Mouse (Mus musculus): Measurements from ENCODE around the gene Slamf1. TPM values are rescaled to one million over a fixed set of nuclear protein-coding genes. Genes with fewer than 3 reads are reported as not detected.
"Not testable (repeated sequence)": the region's sequence is repeated elsewhere in the genome, so short reads cannot be mapped to it uniquely, and the experiment has no call there.

The Slamf1 gene
- polyA plus RNA-seq, 1 experiment from 2014 or later = 0.28 TPM

GRCm38 (mm10) chr1:171788461-171789283 lies 21.7 kb downstream of the Slamf1 start:
- ATAC-seq (replicated peaks; ENCODE audit: insufficient number of reproducible peaks, low FRiP score, low TSS enrichment, low read depth) = no peak
- DNase-seq (ENCODE audit: low spot score) = no peak
- H3K27me3 ChIP-seq (ENCODE audit: control insufficient read depth, insufficient read depth, low read length) = no peaks in the 10 kb centered on the region
- no peaks in the 10 kb centered on the region for H3K36me3 ChIP-seq (replicated peaks; ENCODE audit: control insufficient read depth, insufficient read depth, low read depth, low read length)
- no peak overlapping the region for H3K4me2 ChIP-seq (ENCODE audit: low read depth, low read length)
- no peak overlapping the region for H3K4me3 ChIP-seq (ENCODE audit: low read depth, low read length)
- no peaks in the 10 kb centered on the region for H3K9me3 ChIP-seq (replicated peaks; ENCODE audit: control insufficient read depth, low read length)
- 86% methylated on average over 12 of the region's 12 CpGs for WGBS
- no peaks in the 10 kb centered on the region for H3K4me1 ChIP-seq (ENCODE audit: control insufficient read depth, insufficient read depth, low read length)
- no peak overlapping the region for H3K27ac ChIP-seq (replicated peaks; ENCODE audit: low read depth, low read length)
- no peak overlapping the region for H3K9ac ChIP-seq (replicated peaks; ENCODE audit: low read length)

- H3K9ac ChIP-seq (replicated peaks; ENCODE audit: low read length) = no peak overlapping the region
- WGBS = 73% methylated on average over 3 of the region's 3 CpGs
- no peak for DNase-seq (ENCODE audit: low spot score)
- no peak overlapping the region for H3K4me2 ChIP-seq (ENCODE audit: low read depth, low read length)
- H3K4me1 ChIP-seq (ENCODE audit: control insufficient read depth, insufficient read depth, low read length) = no peaks in the 10 kb centered on the region
- no peaks in the 10 kb centered on the region for H3K27me3 ChIP-seq (ENCODE audit: control insufficient read depth, insufficient read depth, low read length)
- H3K27ac ChIP-seq (replicated peaks; ENCODE audit: low read depth, low read length) = no peak overlapping the region
- H3K36me3 ChIP-seq (replicated peaks; ENCODE audit: control insufficient read depth, insufficient read depth, low read depth, low read length) = no peaks in the 10 kb centered on the region
- H3K4me3 ChIP-seq (ENCODE audit: low read depth, low read length) = no peak overlapping the region
- no peak for ATAC-seq (replicated peaks; ENCODE audit: insufficient number of reproducible peaks, low FRiP score, low TSS enrichment, low read depth)
- H3K9me3 ChIP-seq (replicated peaks; ENCODE audit: control insufficient read depth, low read length) = no peaks in the 10 kb centered on the region
Measured at GRCm38 (mm10) chr1:171789407-171789806, 22.5 kb downstream of the Slamf1 start.

GRCm38 (mm10) chr1:171791491-171791890 lies 24.6 kb downstream of the Slamf1 start:
- Histone ChIP-seq H3K27me3 (ENCODE audit: control insufficient read depth, insufficient read depth, low read length) (no peaks in the 10 kb centered on the region), H3K4me3 (ENCODE audit: low read depth, low read length) (no peak overlapping the region), H3K9ac (replicated peaks; ENCODE audit: low read length) (no peak overlapping the region), H3K36me3 (replicated peaks; ENCODE audit: control insufficient read depth, insufficient read depth, low read depth, low read length) (no peaks in the 10 kb centered on the region), H3K4me2 (ENCODE audit: low read depth, low read length) (no peak overlapping the region), H3K9me3 (replicated peaks; ENCODE audit: control insufficient read depth, low read length) (no peaks in the 10 kb centered on the region), H3K4me1 (ENCODE audit: control insufficient read depth, insufficient read depth, low read length) (no peaks in the 10 kb centered on the region), H3K27ac (replicated peaks; ENCODE audit: low read depth, low read length) (no peak overlapping the region)
- ATAC-seq (replicated peaks; ENCODE audit: insufficient number of reproducible peaks, low FRiP score, low TSS enrichment, low read depth) (no peak), DNase-seq (ENCODE audit: low spot score) (no peak)
- 94% methylated on average over 3 of the region's 3 CpGs for WGBS

GRCm38 (mm10) chr1:171796185-171796584 lies 29.3 kb downstream of the Slamf1 start:
- ATAC-seq (replicated peaks; ENCODE audit: insufficient number of reproducible peaks, low FRiP score, low TSS enrichment, low read depth) = no peak
- no peak overlapping the region for H3K4me3 ChIP-seq (ENCODE audit: low read depth, low read length)
- H3K9me3 ChIP-seq (replicated peaks; ENCODE audit: control insufficient read depth, low read length) = no peaks in the 10 kb centered on the region
- H3K27me3 ChIP-seq (ENCODE audit: control insufficient read depth, insufficient read depth, low read length) = no peaks in the 10 kb centered on the region
- H3K4me2 ChIP-seq (ENCODE audit: low read depth, low read length) = no peak overlapping the region
- 60% methylated on average over 2 of the region's 2 CpGs for WGBS
- H3K36me3 ChIP-seq (replicated peaks; ENCODE audit: control insufficient read depth, insufficient read depth, low read depth, low read length) = no peaks in the 10 kb centered on the region
- H3K27ac ChIP-seq (replicated peaks; ENCODE audit: low read depth, low read length) = no peak overlapping the region
- DNase-seq (ENCODE audit: low spot score) = no peak
- no peak overlapping the region for H3K9ac ChIP-seq (replicated peaks; ENCODE audit: low read length)
- no peaks in the 10 kb centered on the region for H3K4me1 ChIP-seq (ENCODE audit: control insufficient read depth, insufficient read depth, low read length)

- WGBS = 43% methylated on average over 1 of the region's 1 CpGs
- Histone ChIP-seq H3K9ac (replicated peaks; ENCODE audit: low read length) (no peak overlapping the region), H3K4me2 (ENCODE audit: low read depth, low read length) (no peak overlapping the region), H3K36me3 (replicated peaks; ENCODE audit: control insufficient read depth, insufficient read depth, low read depth, low read length) (no peaks in the 10 kb centered on the region), H3K9me3 (replicated peaks; ENCODE audit: control insufficient read depth, low read length) (no peaks in the 10 kb centered on the region), H3K27ac (replicated peaks; ENCODE audit: low read depth, low read length) (no peak overlapping the region), H3K4me3 (ENCODE audit: low read depth, low read length) (no peak overlapping the region), H3K27me3 (ENCODE audit: control insufficient read depth, insufficient read depth, low read length) (no peaks in the 10 kb centered on the region), H3K4me1 (ENCODE audit: control insufficient read depth, insufficient read depth, low read length) (no peaks in the 10 kb centered on the region)
- ATAC-seq (replicated peaks; ENCODE audit: insufficient number of reproducible peaks, low FRiP score, low TSS enrichment, low read depth) = no peak
- no peak for DNase-seq (ENCODE audit: low spot score)
Measured at GRCm38 (mm10) chr1:171797840-171798239, 30.9 kb downstream of the Slamf1 start.

GRCm38 (mm10) chr1:171799648-171800047 lies 32.7 kb downstream of the Slamf1 start:
- H3K27ac ChIP-seq (replicated peaks; ENCODE audit: low read depth, low read length) = no peak overlapping the region
- H3K9me3 ChIP-seq (replicated peaks; ENCODE audit: control insufficient read depth, low read length) = no peaks in the 10 kb centered on the region
- H3K9ac ChIP-seq (replicated peaks; ENCODE audit: low read length) = no peak overlapping the region
- H3K4me3 ChIP-seq (ENCODE audit: low read depth, low read length) = no peak overlapping the region
- 80% methylated on average over 4 of the region's 4 CpGs for WGBS
- no peak for DNase-seq (ENCODE audit: low spot score)
- H3K4me2 ChIP-seq (ENCODE audit: low read depth, low read length) = no peak overlapping the region
- H3K4me1 ChIP-seq (ENCODE audit: control insufficient read depth, insufficient read depth, low read length) = no peaks in the 10 kb centered on the region
- H3K27me3 ChIP-seq (ENCODE audit: control insufficient read depth, insufficient read depth, low read length) = no peaks in the 10 kb centered on the region
- no peaks in the 10 kb centered on the region for H3K36me3 ChIP-seq (replicated peaks; ENCODE audit: control insufficient read depth, insufficient read depth, low read depth, low read length)
- no peak for ATAC-seq (replicated peaks; ENCODE audit: insufficient number of reproducible peaks, low FRiP score, low TSS enrichment, low read depth)

- not testable (repeated sequence) for H3K4me1 ChIP-seq (ENCODE audit: control insufficient read depth, insufficient read depth, low read length); H3K36me3 ChIP-seq (replicated peaks; ENCODE audit: control insufficient read depth, insufficient read depth, low read depth, low read length); ATAC-seq (replicated peaks; ENCODE audit: insufficient number of reproducible peaks, low FRiP score, low TSS enrichment, low read depth); H3K27ac ChIP-seq (replicated peaks; ENCODE audit: low read depth, low read length); H3K4me3 ChIP-seq (ENCODE audit: low read depth, low read length); DNase-seq (ENCODE audit: low spot score); H3K9me3 ChIP-seq (replicated peaks; ENCODE audit: control insufficient read depth, low read length); H3K27me3 ChIP-seq (ENCODE audit: control insufficient read depth, insufficient read depth, low read length); H3K9ac ChIP-seq (replicated peaks; ENCODE audit: low read length); H3K4me2 ChIP-seq (ENCODE audit: low read depth, low read length)
- 87% methylated on average over 1 of the region's 1 CpGs for WGBS
Measured at GRCm38 (mm10) chr1:171811048-171811447, 44.1 kb downstream of the Slamf1 start.

- Histone ChIP-seq H3K27me3 (ENCODE audit: control insufficient read depth, insufficient read depth, low read length) (no peaks in the 10 kb centered on the region), H3K9ac (replicated peaks; ENCODE audit: low read length) (no peak overlapping the region), H3K9me3 (replicated peaks; ENCODE audit: control insufficient read depth, low read length) (no peaks in the 10 kb centered on the region), H3K4me3 (ENCODE audit: low read depth, low read length) (no peak overlapping the region), H3K4me2 (ENCODE audit: low read depth, low read length) (no peak overlapping the region), H3K4me1 (ENCODE audit: control insufficient read depth, insufficient read depth, low read length) (no peaks in the 10 kb centered on the region), H3K36me3 (replicated peaks; ENCODE audit: control insufficient read depth, insufficient read depth, low read depth, low read length) (no peaks in the 10 kb centered on the region), H3K27ac (replicated peaks; ENCODE audit: low read depth, low read length) (no peak overlapping the region)
- WGBS = 17% methylated on average over 8 of the region's 8 CpGs
- ATAC-seq (replicated peaks; ENCODE audit: insufficient number of reproducible peaks, low FRiP score, low TSS enrichment, low read depth) (peak; percentile 72), DNase-seq (ENCODE audit: low spot score) (peak; percentile 80)
Measured at GRCm38 (mm10) chr1:171815545-171816439, 48.9 kb downstream of the Slamf1 start.

Data from embryonic facial prominence, embryonic 11.5 days (tissue).